Mouse (Mus musculus) spleen, adult 2 months (tissue): ENCODE measurements around the gene Bcat2.

ENCODE experiments used
- CTCF ChIP-seq: fragments of 200-500 bp; IDR thresholded peaks from 2 replicates; pipeline ENCODE4 v1.5.1; 2011; ENCODE audit warnings: mild to moderate bottlenecking, inconsistent platforms; ENCODE audit not compliant: insufficient read depth, insufficient read length, insufficient replicate concordance; ENCODE audit errors: extremely low read depth
- POLR2A ChIP-seq: fragments of 200-500 bp; IDR thresholded peaks from 2 replicates; pipeline ENCODE4 v1.6.1; 2011; ENCODE audit warnings: low read depth, low read length, inconsistent platforms

DNA sequence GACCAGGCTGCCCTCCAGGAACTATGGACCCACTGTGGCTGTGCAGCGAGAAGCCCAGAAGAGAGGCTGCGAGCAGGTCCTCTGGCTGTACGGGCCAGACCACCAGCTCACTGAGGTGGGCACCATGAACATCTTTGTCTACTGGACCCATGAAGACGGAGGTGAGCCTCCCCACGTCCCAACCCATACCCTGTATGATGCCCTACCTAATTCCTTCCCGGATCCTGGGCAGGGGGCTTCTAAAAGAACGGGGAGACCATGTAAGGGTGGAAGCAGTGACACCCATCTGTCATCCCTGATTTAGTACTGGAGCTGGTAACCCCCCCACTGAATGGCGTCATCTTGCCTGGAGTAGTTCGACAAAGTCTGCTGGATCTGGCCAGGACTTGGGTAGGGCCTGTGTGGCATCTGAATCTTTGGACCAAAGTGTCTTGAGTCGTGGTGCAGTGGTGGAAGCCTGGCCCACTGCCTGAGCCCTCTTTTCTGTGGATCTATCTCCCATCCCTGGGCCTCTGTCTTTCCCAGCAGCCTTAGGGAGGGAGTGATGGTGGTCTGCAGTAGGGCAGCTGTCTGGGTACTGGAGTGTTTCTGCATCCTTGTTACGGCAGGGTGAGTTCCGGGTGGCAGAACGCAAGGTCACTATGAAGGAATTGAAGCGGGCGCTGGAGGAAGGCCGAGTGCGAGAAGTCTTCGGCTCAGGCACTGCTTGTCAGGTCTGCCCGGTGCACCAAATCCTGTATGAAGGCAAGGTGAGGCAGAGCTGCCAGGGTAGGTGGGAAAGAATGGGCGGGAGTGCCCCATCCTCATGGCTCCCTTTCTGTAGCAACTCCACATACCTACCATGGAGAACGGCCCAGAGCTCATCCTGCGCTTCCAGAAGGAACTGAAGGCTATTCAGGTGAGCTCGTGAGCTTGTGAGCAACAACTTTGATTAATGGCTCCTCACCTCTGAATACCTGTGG lies 18.0 kb downstream of the Bcat2 start:
- TF ChIP-seq CTCF (no peak), POLR2A (no peak)
